Mouse (Mus musculus): ENCODE data around the gene Nob1.

- TF ChIP-seq CTCF (IDR thresholded peaks at IDR 0.05) (peak; percentile 68), POLR2A (IDR thresholded peaks at IDR 0.05; ENCODE audit: insufficient read depth, low read depth, low read length) (no peak)
Observed at GRCm38 (mm10) chr8:107387861-107388260, 37.0 kb downstream of the Nob1 start.
